Mouse (Mus musculus) thymus, adult 2 months (tissue): Measurements from ENCODE around the gene Igsf3.

ENCODE experiments used
- CTCF ChIP-seq: fragments of 200-500 bp; IDR thresholded peaks from 2 replicates; pipeline ENCODE4 v1.5.1; 2012; ENCODE audit warnings: mild to moderate bottlenecking, control low read depth, low read length, moderate library complexity, borderline replicate concordance; ENCODE audit not compliant: control insufficient read depth, poor library complexity, insufficient read depth; ENCODE audit errors: extremely low read depth
- POLR2A ChIP-seq: fragments of 200-500 bp; IDR thresholded peaks from 2 replicates; pipeline ENCODE4 v1.6.1; 2012; ENCODE audit warnings: mild to moderate bottlenecking, low read length, control low read depth, moderate library complexity; ENCODE audit not compliant: control insufficient read depth, poor library complexity, insufficient read depth; ENCODE audit errors: extremely low read depth

- TF ChIP-seq POLR2A = no peak
- no peak for TF ChIP-seq CTCF
Observed at GRCm38 (mm10) chr3:101471881-101472280, 95.0 kb downstream of the Igsf3 start.
